Mouse (Mus musculus) left cerebral cortex, adult 9 months (tissue): ENCODE results near the gene Map3k7.

Source experiments
- DNase-seq, 2 experiments: peaks; one replicate each; pipeline ENCODE4 v3.0.0; 2022; ENCODE audit warnings: low spot score in 2 of 2

Map3k7 gene

GRCm38 (mm10) chr4:31963354-31964193 is at the start of gene Map3k7:
TSS of gene Map3k7 (plus strand) at chr4:31964097.
- peak; percentile 75 to 91 for DNase-seq

- no peak for DNase-seq
Observed at GRCm38 (mm10) chr4:31915114-31915513, 48.8 kb upstream of the Map3k7 start.

DNA sequence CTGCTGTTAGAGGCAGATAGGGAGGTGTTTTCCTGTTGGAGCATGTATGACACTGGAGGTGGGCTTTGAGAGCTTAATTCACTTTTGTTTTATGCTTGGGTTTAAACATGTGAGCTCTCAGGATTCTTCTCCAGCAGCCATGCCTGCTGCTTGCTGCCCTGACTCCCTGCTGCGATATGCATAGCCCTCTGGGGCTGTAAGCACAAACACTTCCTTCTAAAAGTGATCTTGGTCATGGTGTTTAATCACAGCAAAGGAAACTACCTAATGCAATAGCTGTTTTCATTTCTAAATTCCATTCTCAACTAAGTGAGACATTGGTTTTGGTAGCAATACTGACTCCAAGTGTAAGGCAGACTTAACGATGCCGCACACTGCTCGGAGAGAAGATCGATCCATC is 45.2 kb upstream of the Map3k7 start:
- no peak for DNase-seq

DNA sequence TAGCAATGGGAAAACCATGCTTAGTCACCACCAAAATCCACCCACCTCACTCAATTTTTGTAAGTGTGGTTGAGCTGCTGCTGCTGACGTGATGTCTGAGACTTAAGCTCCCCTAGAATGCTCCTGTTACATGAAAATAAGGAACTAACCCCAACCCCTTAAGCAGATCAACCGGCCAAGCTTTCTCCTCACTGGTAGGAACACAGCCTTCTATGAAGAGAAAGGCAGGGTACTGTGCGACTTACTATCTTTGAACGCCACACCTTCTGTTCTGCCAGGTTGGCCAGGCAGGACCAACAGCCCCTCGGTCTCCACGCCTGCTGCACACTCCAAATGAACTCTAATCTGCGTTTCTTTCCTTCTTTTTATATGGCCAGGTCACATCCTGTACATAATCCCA is 41.7 kb upstream of the Map3k7 start:
- DNase-seq = no peak

- DNase-seq = no peak
Observed at GRCm38 (mm10) chr4:31923437-31923836, 40.5 kb upstream of the Map3k7 start.

DNA sequence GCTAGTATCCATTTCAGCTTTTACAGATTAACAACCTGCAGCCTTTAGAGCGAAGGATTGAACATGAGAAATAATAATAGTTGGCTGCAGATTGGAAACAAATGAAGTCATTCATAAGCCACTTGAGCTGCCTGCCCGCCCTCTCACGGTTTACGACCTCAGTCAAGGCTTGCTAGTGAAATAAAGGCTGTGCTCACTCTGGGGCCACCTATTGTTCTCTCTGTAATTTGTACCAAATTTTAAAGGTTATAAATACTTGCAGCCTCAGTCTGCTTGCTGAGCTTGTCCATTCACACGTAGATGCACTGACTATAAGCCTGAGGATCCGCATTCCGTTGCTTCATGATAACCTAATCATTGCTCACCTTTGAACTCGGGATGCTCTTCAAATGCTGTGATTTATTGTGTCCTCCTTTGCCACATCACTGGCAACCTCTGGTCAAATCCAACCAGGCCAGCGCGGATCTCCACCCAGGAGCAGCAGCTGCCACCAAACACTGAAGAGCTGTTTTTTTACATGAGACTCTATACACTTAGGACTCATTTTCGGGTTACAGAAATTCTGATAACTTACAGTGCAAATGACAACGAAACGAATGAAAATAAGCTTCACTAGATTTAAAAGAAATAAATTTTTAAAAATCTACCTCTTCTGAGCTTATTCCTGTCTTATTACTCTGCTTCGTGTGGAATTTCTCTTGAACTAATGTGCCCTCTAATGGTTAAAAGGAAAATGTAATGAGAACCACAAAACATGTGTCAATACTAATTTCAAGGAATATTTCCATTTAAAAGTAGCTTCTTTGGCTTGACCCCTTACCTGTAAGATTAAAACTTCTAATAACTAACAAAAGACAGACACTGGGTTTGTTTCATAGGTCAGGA is 39.4 kb upstream of the Map3k7 start:
- DNase-seq = no peak

GRCm38 (mm10) chr4:31933171-31933570 is 30.7 kb upstream of the Map3k7 start:
- DNase-seq = no peak

- no peak for DNase-seq
Observed at GRCm38 (mm10) chr4:31935831-31936306, 28.0 kb upstream of the Map3k7 start.

GRCm38 (mm10) chr4:31936358-31936757 is 27.5 kb upstream of the Map3k7 start:
- DNase-seq = no peak

DNA sequence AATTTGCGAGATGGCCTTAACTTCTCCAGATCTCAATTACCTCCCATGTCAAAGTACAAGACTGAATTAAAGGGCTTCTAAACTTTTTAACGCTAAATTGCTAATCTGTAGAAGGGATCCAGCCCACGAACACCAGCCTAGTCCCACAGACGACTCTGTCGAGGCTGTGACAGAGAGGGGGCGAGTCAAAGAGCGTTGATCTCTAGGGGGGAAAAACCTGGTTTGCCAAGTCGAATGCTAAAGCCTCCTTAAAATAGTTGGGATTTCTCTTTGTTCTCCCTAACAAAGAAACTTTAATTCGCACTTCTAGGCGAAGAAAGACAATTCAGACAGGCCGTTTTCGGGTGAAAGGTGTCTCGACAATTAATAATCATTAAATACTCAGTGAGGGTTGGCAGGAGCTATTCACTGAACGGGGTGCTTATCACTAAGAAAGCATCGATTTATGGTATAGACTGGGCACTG is 27.0 kb upstream of the Map3k7 start:
- DNase-seq = no peak

- DNase-seq = no peak
Observed at GRCm38 (mm10) chr4:31937376-31938281, 26.3 kb upstream of the Map3k7 start.

- peak in 1 of 2 experiments; percentile 35 for DNase-seq
Observed at GRCm38 (mm10) chr4:31938416-31939106, 25.3 kb upstream of the Map3k7 start.

DNA sequence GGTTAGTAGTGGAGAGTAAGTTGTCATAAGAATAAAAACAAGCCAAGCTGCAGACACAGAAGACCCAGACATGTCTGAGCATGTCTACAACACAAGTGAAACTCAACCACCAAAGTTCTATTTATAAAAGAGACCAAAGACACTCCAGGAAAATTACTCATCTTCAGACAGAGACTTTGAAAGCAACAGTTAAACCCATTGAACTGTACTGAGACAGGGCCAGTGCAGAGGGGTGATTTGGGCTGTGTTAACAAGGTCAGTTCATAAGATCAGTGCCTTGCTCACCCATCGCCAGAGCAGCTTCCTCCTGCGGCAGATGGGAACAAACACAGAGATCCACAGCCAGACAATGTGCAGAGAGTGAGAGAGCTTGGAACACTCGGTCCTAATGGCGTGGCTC is 22.3 kb upstream of the Map3k7 start:
- DNase-seq = no peak

- no peak for DNase-seq
Observed at GRCm38 (mm10) chr4:31943045-31943444, 20.9 kb upstream of the Map3k7 start.

DNA sequence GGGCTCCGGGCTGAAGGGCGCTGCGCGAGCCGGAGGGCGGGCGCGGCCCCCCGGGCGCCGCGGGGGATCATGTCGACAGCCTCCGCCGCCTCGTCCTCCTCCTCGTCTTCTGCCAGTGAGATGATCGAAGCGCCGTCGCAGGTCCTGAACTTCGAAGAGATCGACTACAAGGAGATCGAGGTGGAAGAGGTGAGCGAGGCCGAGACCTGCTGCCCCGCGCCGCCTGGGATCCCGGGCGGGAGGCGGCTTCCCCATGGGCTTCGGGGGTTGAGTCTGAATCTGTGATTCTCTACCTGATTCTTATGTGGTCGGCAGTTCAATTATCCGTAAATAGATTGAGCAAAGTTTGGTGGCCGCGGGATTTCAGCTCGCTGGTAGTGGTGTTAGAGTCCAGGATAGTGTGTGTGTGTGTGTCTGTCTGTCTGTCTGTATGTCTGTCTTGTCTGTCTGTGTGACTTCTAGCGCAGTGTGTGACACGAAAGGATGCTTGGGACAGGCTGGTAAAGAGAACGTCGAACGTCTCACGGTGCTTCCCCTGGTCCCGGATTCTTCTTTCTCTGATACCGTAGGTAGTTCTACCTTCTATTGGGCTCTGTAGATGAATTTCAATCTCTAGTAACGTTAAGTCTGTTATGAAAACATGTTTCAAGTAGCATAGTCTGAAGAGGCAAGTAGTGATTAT is 438 bp downstream of the Map3k7 start:
- DNase-seq = no peak

DNA sequence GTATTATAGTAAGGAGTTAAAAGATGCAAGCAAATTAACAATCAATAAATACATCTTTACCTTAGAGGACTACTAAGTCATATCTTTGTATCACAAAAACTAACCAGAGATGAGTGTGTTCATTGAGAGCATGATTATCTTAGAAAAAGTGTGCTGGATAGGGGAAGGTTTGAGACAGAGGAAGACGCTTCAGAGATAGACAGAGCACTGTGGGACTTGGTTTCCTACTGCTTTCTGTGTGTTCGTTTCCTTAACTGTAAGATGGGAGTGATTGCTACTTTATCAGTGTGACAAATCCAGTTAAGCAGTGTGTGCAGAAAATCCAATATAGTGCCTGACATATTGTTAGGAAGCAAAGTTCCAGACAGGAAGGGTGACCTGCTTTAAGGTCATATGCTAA is 1.3 kb downstream of the Map3k7 start:
- no peak for DNase-seq

DNA sequence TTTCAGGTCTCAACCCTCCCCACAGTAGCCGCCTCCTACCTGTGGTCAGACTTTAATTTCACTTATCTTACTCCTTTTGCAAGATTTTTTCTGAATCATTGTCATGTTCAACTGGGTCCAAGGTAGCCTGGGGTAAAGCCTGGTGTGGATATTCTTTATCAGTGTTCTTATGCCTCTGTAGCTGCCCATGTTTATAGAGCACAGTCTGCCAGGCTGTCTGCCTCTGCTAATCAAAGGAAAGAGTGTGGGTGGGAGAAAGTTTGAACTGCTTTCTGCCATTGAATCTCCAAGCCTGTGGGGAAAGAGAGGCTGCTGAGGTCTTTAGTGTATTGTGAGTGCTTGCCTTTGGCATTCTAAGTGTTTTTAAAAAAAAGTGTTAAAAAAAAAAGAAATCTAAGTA is 7.5 kb downstream of the Map3k7 start:
- no peak for DNase-seq

GRCm38 (mm10) chr4:31972181-31972580 is 8.3 kb downstream of the Map3k7 start:
- DNase-seq = no peak

DNA sequence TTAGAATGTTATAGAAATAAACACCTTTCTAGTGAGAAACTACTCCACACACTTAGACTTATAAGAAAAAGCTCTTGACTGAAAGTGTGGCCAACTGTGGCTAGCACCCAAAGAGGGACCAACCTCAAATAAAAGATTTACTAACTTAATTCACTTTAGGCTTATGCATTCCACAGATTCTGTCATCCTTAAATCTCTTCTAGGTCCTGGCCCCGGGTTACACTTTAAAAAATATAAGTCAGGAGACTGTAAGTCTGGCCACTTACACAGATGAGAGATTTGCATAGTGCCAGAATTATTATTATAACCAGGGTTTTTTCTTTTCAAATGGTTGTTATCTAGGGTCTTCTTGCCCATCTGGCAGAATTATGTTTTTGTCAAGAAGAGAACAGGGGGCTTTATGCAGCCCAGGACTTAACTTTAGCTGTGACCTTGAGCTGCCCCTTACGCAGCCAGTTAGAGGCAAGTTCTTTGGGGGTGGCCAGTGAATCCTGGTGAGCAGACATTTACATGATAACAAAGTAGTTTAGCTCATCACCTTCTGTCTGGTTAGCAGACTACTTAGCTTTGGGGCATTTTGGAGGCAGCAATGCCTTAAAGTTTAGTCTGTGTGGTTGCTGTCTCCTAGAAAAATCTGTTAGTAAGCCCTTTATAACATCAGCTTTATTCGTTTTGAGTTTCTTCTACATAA is 11.5 kb downstream of the Map3k7 start:
- no peak for DNase-seq

- DNase-seq = no peak
Observed at GRCm38 (mm10) chr4:31981863-31982262, 18.0 kb downstream of the Map3k7 start.
